Mouse (Mus musculus) heart, postnatal 0 days (tissue): Measurements from ENCODE around the gene Olfr51.
"Not testable (repeated sequence)": the region's sequence is repeated elsewhere in the genome, so short reads cannot be mapped to it uniquely, and the experiment has no call there.

Experiments used
- CTCF ChIP-seq: IDR thresholded peaks from 2 replicates; pipeline ENCODE4 v1.5.1; 2016; ENCODE audit warnings: antibody characterized with exemption, control low read depth, low read depth
- EP300 ChIP-seq: IDR thresholded peaks from 2 replicates; pipeline ENCODE4 v1.6.1; 2016; ENCODE audit warnings: antibody characterized with exemption, low read depth

DNA sequence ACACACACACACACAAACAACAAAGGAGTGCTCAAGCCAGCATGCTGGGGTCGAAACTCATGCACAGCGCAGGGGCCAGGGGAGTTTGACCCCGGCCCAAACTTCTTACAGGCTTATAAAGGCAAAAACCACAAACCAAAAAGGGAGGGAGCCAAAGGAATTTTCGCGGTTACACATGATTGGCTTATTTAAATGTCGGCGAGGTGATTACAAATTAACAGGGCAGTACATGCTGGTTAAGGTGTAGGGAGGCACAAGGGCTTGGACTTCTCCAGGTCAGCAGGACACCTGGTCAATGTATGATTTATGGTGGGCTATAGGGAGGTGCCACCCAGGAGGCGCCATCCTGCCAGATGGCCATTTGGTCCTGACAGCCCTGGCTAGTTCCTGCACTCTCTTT, 26.0 kb downstream of the Olfr51 start:
- not testable (repeated sequence) for TF ChIP-seq CTCF, EP300
